8 mouse cellular contexts compared by ENCODE assay signal in genomic region chr13:113266495-113266951, GRCm38 (mm10). TPM values are rescaled to one million over a fixed set of nuclear protein-coding genes. Genes with fewer than 3 reads are reported as not detected.
A peak's percentile ranks its signal among the peaks of the same experiment; 100 is the strongest.
DNase-seq lines count a peak whose midpoint lies in the region; ATAC-seq lines count a peak whose summit lies in the region.

No protein-coding gene starts in this region.

- H3K4me3 ChIP-seq in forebrain, embryonic 15.5 days, result no peak overlapping the region
- H3K4me3 ChIP-seq in lung, embryonic 16.5 days (ENCODE audit: low read length), result 0 out of 2 replicates have a peak overlapping the region, but pooled peaks have one; percentile 21

- no peaks in the 10 kb centered on the region for H3K36me3 ChIP-seq in forebrain, embryonic 15.5 days
- no peaks in the 10 kb centered on the region for H3K36me3 ChIP-seq in lung, embryonic 16.5 days (ENCODE audit: control insufficient read depth, insufficient read depth, low read length)

- no peaks in the 10 kb centered on the region for H3K9me3 ChIP-seq in forebrain, embryonic 15.5 days
- H3K9me3 ChIP-seq in lung, embryonic 16.5 days (ENCODE audit: control insufficient read depth, low read length), result no peaks in the 10 kb centered on the region

- no peak overlapping the region for H3K4me2 ChIP-seq in forebrain, embryonic 15.5 days (replicated peaks)
- peak overlapping the region; percentile 46 for H3K4me2 ChIP-seq in lung, embryonic 16.5 days (ENCODE audit: low read depth, low read length)

- 27% methylated on average over 9 of the region's 9 CpGs for WGBS in forebrain, embryonic 15.5 days
- 24% methylated on average over 9 of the region's 9 CpGs for WGBS in lung, embryonic 16.5 days

- intact Hi-C loops in heart, postnatal 25 days (cut with DNase I), result loop anchor here (5.0 kb wide), 5 partner anchors 39 to 596 kb away; partner anchors contain the start of genes Gzmk and Snx18

- H3K27ac ChIP-seq in forebrain, embryonic 15.5 days (replicated peaks), result no peak overlapping the region
- no peak overlapping the region for H3K27ac ChIP-seq in lung, embryonic 16.5 days (ENCODE audit: low read length)

- H3K27me3 ChIP-seq in forebrain, embryonic 15.5 days, result no peaks in the 10 kb centered on the region
- no peaks in the 10 kb centered on the region for H3K27me3 ChIP-seq in lung, embryonic 16.5 days (ENCODE audit: control insufficient read depth, insufficient read depth, low read depth, low read length)

- H3K9ac ChIP-seq in forebrain, embryonic 15.5 days (replicated peaks), result no peak overlapping the region
- no peak overlapping the region for H3K9ac ChIP-seq in lung, embryonic 16.5 days (ENCODE audit: low read length)

- H3K4me1 ChIP-seq in forebrain, embryonic 15.5 days, result peaks cover 6% of the 10 kb centered on the region
- H3K4me1 ChIP-seq in lung, embryonic 16.5 days (replicated peaks; ENCODE audit: control insufficient read depth, insufficient read depth, low read length), result peaks cover 12% of the 10 kb centered on the region

- ATAC-seq in forebrain, embryonic 15.5 days (replicated peaks), result peak; percentile 30; the same call in 1 of the 2 replicates
- ATAC-seq in lung, embryonic 16.5 days (ENCODE audit: low read depth), result peak; percentile 16; the same call in 1 of the 2 replicates

- DNase-seq in MEL-GATA-1-ER (ENCODE audit: extremely low read depth, low read depth), result peak; percentile 29
- DNase-seq in cerebellum, adult 11 months, result peak; percentile 38
- peak; percentile 18 for DNase-seq in heart, postnatal 25 days (ENCODE audit: low spot score)
- DNase-seq in layer of hippocampus, adult 18-20 months (ENCODE audit: low spot score in 2 of 2), result peak; percentile 49 to 86
- DNase-seq in ovary, postnatal 36 days (ENCODE audit: low spot score), result peak; percentile 51
- peak; percentile 52 to 61 for DNase-seq in thymus, postnatal 36 days

RNA-seq across cellular contexts. Expression of gene BC067074, which starts 26.4 kb away (rescaled TPM):
- polyA plus RNA-seq in forebrain, embryonic 15.5 days (2015; fragmentation: Nextera tagmentation; extraction: Ambion mirVana), result 0.48 and 0.54 TPM in 2 replicates
- total RNA-seq in heart, postnatal 25 days (2021), result 1 to 10 TPM; 1.7 to 2.2 TPM
- total RNA-seq in layer of hippocampus, adult 18-20 months (2021), result 1 to 10 TPM; 1.0 to 1.3 TPM
- 5.9 and 6.3 TPM in 2 replicates for polyA plus RNA-seq in lung, embryonic 16.5 days (2015; fragmentation: Nextera tagmentation; extraction: Ambion mirVana)

RNA-seq across cellular contexts. Expression of gene Gzmk, which starts 40.8 kb away (rescaled TPM):
- polyA plus RNA-seq in forebrain, embryonic 15.5 days (2015; fragmentation: Nextera tagmentation; extraction: Ambion mirVana), result 0.19 TPM in 1 of 2 replicates, not detected in the other
- not detected for total RNA-seq in heart, postnatal 25 days (2021)
- total RNA-seq in layer of hippocampus, adult 18-20 months (2021), result under 1 TPM in 1 of 2 experiments, not detected in 1; 0.66 TPM
- not detected in 2 replicates for polyA plus RNA-seq in lung, embryonic 16.5 days (2015; fragmentation: Nextera tagmentation; extraction: Ambion mirVana)

RNA-seq across cellular contexts. Expression of gene Esm1, which starts 57.1 kb away (rescaled TPM):
- polyA plus RNA-seq in forebrain, embryonic 15.5 days (2015; fragmentation: Nextera tagmentation; extraction: Ambion mirVana), result 1.2 and 5.8 TPM in 2 replicates
- under 1 TPM; 0.70 to 0.95 TPM for total RNA-seq in heart, postnatal 25 days (2021)
- total RNA-seq in layer of hippocampus, adult 18-20 months (2021), result not detected
- polyA plus RNA-seq in lung, embryonic 16.5 days (2015; fragmentation: Nextera tagmentation; extraction: Ambion mirVana), result 1.6 and 2.1 TPM in 2 replicates
